Mouse (Mus musculus): ENCODE data around the gene Olfr69.

GRCm38 (mm10) chr7:103806856-103807255 is 35.5 kb upstream of the Olfr69 start:
- TF ChIP-seq CTCF (IDR thresholded peaks at IDR 0.05; ENCODE audit: low read depth, low read length) (no peak), POLR2A (IDR thresholded peaks at IDR 0.05; ENCODE audit: borderline replicate concordance, low read depth, low read length) (no peak)

Measured in bone marrow macrophage, adult 2 months (primary cell).